Mouse (Mus musculus): ENCODE data around the gene Pate2. TPM values are rescaled to one million over a fixed set of nuclear protein-coding genes. Genes with fewer than 3 reads are reported as not detected.
A peak's percentile ranks its signal among the peaks of the same experiment; 100 is the strongest.

Gene Pate2
- 1.6 and 2.7 TPM in 2 replicates for polyA plus RNA-seq (2016; fragmentation: Nextera tagmentation; extraction: Ambion mirVana)

DNA sequence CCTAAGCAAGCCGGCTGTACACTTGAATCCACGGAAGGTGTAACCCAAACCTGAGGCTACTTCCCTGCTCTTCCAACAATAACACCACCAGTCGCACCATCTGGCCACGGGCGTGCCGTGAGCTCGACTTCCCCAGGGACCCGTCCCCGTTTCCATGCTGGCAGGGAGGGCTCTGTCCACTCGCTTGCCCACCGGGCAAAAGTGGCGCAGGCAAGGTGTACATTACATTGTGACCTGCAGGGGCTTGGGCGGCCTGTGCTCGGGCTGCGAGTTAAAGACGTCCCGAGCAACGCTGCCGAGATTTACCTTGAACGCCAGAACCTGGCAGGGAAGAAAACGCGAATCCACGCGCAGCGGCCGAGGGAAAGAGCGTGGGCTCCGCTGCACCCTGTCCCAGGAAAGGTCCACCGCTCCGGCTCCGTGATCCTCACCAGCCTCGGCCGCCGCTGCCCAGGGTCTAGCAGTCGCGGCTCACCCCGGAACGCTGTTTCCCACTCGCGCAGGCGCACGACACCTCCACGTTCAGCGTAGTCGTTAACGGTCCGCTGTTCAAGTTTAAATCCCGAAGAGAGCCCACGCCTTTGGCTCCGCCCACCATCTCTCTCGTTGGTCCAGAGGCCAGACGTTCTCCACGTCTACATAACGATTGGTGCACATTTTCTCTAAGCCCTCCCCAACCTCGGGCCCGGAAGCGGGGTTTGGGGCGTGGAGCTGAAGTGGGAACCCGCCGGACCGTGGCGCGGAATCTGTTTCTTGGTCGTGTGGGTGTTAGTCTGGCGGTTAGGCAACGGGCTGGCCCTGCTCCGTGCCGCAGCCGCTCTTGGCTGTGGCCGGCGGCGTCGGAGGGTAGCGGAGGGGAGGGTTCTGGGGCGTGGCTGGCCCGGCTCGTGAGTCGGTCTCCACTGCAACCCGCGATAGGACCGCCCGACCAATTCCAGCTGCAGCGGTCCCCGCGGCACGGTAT is at the start of gene Pate2, which contains the start of gene Hyls1:
Gene Pate2 (plus strand): TSS at position 714 of the 964 bp plus-strand sequence.
Gene Hyls1 (minus strand): TSS at position 828 of the 964 bp plus-strand sequence.
- H3K9me3 ChIP-seq (replicated peaks) = no peaks in the 10 kb centered on the region
- under 1% methylated on average over 86 of the region's 86 CpGs for WGBS
- H3K4me3 ChIP-seq = peak within 1 kb of the TSS; percentile 82

DNA sequence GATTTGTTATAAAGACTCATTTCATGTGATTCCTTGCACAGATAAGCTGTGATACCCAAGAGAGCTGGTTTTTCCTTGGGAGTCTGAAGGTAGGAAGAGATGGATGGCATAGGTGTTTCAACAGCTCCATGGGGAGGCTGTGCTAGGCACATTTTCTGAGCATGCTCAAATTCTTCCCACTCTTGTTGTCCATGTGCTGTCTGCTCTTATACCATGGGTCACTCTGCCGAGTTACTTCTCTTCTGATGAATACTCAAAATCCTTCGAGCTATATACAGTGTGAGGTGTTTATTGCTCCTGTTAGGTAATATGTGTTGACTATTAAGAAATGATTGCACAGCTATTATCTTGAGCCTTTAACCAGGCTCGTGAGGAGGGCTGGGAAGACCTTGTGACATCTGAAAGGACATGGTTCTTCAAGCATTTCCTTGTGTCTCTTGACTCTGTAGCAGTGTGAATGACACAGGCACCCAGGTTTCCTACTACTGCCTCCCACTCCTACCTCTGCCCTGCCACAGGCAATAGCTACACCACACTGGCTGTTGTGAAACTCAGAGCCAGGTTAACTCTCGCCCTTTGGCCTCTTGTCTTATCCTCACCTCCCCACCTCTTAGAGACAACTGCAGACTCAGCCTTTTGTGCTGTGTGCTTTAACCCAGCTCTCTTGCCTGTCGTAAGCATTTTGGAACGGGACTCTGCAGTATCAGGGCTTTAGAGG is 49.3 kb upstream of the Pate2 start:
- H3K36me3 ChIP-seq = no peaks in the 10 kb centered on the region
- no peak for DNase-seq (ENCODE audit: low spot score)
- H3K9me3 ChIP-seq (replicated peaks) = no peaks in the 10 kb centered on the region
- H3K4me3 ChIP-seq = no peak overlapping the region
- H3K27me3 ChIP-seq (ENCODE audit: low read depth, poor library complexity, severe bottlenecking) = 0 out of 2 replicates have a peak, but pooled peaks cover 3% of the 10 kb centered on the region
- H3K4me1 ChIP-seq = peaks cover 26% of the 10 kb centered on the region
- WGBS = 80% methylated on average over 6 of the region's 6 CpGs
- H3K27ac ChIP-seq (replicated peaks) = 0 out of 2 replicates have a peak overlapping the region, but pooled peaks have one; percentile 38

More for the DNA sequence above, at the start of gene Pate2, which contains the start of gene Hyls1:
- H3K36me3 ChIP-seq = peaks cover 36% of the 10 kb centered on the region
- peaks cover 22% of the 10 kb centered on the region for H3K27me3 ChIP-seq (ENCODE audit: low read depth, poor library complexity, severe bottlenecking)
- DNase-seq (ENCODE audit: low spot score) = peak; percentile 92
- H3K27ac ChIP-seq (replicated peaks) = peak within 1 kb of the TSS; percentile 96
- peaks cover 29% of the 10 kb centered on the region for H3K4me1 ChIP-seq

DNA sequence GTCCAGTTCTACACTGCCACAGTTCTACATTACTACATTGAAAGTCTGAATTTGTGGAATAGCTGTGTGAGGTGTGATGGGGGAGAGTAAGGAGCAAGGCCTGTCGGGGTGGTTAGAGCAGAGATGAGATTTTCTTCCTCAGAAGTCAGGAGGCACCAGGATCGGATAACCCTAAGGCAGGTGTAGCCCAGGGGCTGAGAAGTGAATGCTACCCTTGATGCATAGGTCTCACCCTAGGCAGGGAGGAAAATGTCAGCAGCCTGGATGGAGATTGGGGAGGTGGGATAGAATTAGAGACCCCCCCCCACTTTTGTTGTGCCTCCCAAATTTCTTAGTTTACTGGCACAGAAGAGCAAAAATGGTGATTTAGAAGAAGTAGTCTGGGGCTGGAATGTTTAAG is 47.8 kb upstream of the Pate2 start:
- no peak overlapping the region for H3K4me3 ChIP-seq
- H3K36me3 ChIP-seq = no peaks in the 10 kb centered on the region
- no peak overlapping the region for H3K27ac ChIP-seq (replicated peaks)
- no peak for DNase-seq (ENCODE audit: low spot score)
- H3K27me3 ChIP-seq (ENCODE audit: low read depth, poor library complexity, severe bottlenecking) = 0 out of 2 replicates have a peak, but pooled peaks cover 3% of the 10 kb centered on the region
- 86% methylated on average over 2 of the region's 2 CpGs for WGBS
- peaks cover 26% of the 10 kb centered on the region for H3K4me1 ChIP-seq
- no peaks in the 10 kb centered on the region for H3K9me3 ChIP-seq (replicated peaks)

DNA sequence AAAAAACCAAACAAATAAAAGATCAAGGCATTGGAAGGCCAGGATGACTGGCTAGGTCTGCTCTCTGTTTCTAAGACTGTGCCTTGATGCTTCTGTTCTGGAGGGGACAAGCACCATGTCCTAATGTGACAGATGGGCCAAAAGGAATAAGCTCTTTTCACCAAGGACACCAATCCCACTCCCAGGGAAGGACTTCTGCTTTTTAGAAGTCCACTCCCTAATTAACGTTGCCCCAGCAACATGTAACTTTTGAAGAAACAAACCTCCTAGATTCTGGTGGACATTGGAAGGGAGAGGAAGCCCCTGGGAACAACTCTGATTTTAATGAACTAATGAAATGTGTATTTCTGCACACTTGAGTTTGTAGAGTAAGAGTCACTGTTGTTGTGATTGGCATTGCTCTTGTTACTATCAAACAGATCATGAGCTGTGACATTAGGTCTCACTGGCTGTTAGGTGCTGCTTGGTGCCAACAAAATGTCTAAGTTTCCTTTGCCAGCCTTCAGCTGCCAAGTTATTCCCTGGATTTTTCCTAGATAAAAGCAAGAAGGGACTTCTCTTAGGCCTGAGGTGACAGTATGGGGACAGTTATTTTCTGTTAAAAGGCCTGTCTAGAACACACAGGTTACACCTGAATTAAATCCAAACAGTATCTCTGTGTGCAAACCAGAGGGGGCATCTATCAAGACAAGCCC is 47.1 kb upstream of the Pate2 start:
- no peaks in the 10 kb centered on the region for H3K9me3 ChIP-seq (replicated peaks)
- H3K36me3 ChIP-seq = no peaks in the 10 kb centered on the region
- H3K4me3 ChIP-seq = no peak overlapping the region
- H3K27me3 ChIP-seq (ENCODE audit: low read depth, poor library complexity, severe bottlenecking) = 0 out of 2 replicates have a peak, but pooled peaks cover 3% of the 10 kb centered on the region
- H3K27ac ChIP-seq (replicated peaks) = peak overlapping the region; percentile 61; the same call in 1 of the 2 replicates
- WGBS = 78% methylated on average over 1 of the region's 1 CpGs
- peaks cover 26% of the 10 kb centered on the region for H3K4me1 ChIP-seq
- no peak for DNase-seq (ENCODE audit: low spot score)

DNA sequence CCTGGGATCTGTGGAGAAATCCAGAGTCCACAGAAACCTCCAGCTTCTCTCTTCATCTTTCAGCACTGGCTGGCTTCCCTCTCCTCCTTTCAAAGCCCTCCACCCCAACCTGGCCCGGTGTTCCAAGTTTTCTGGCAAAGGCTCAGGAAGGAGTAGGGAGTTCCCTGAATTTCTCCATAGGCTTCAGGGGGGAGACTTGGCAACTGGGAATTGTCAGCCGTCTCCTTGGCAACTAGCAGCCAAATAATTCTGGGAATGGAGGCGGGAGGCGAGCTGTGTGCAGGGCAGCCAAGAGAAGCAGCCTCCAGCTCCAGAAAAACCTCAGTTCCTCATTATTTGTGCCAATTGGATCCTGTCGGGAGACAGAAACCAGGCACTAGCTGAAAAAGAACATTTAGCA is 46.5 kb upstream of the Pate2 start:
- Histone ChIP-seq H3K36me3 (no peaks in the 10 kb centered on the region), H3K4me3 (no peak overlapping the region), H3K27ac (replicated peaks) (peak overlapping the region; percentile 61; the same call in 1 of the 2 replicates), H3K4me1 (peaks cover 26% of the 10 kb centered on the region), H3K27me3 (ENCODE audit: low read depth, poor library complexity, severe bottlenecking) (0 out of 2 replicates have a peak, but pooled peaks cover 3% of the 10 kb centered on the region), H3K9me3 (replicated peaks) (no peaks in the 10 kb centered on the region)
- WGBS = 24% methylated on average over 5 of the region's 5 CpGs
- DNase-seq (ENCODE audit: low spot score) = peak; percentile 31

DNA sequence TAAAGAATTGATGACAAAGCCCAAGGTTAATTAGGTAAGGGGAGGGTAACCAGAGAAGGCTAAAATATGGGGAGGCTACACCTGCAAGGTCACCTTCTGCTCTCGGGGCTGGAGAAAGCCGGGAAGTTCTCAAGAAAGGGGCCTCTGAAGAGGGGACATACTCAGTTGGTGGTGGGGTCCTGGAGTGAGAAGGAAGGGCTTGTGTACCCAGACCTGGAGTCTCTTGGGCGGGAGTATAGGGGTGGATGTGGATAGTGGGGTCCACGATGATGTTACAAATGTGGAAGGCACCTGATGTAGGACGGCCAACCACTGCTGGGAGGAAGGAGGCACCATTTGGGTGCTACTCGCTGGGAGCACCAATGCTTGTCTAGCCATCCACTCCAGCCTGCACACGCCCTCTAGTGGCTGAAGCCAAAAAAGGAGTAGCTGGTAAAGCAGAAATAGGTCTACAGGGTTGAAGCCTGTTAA is 46.1 kb upstream of the Pate2 start:
- H3K4me3 ChIP-seq = no peak overlapping the region
- no peaks in the 10 kb centered on the region for H3K36me3 ChIP-seq
- 28% methylated on average over 7 of the region's 7 CpGs for WGBS
- no peaks in the 10 kb centered on the region for H3K9me3 ChIP-seq (replicated peaks)
- DNase-seq (ENCODE audit: low spot score) = peak; percentile 65
- H3K27ac ChIP-seq (replicated peaks) = peak overlapping the region; percentile 61; the same call in 1 of the 2 replicates
- 0 out of 2 replicates have a peak, but pooled peaks cover 3% of the 10 kb centered on the region for H3K27me3 ChIP-seq (ENCODE audit: low read depth, poor library complexity, severe bottlenecking)
- peaks cover 26% of the 10 kb centered on the region for H3K4me1 ChIP-seq

DNA sequence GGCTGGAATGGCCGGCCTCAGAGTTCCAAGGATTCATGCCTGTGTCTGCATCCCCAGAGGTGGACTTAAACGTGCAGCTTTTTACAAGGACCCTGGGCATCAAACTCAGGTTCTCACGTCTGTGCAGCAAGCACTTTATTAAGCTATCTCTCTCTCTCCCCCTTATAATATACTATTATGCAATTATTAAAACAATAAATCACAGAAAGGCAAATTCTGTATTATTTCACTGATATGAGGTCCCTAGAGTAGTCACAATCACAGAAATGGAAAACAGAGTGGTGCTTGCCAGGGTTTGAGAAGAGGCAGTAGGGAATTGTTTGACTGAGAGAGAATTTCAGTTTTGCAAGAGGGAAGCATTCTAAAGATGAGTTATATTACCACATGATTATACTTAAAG is 40.9 kb upstream of the Pate2 start:
- Histone ChIP-seq H3K36me3 (no peaks in the 10 kb centered on the region), H3K27me3 (ENCODE audit: low read depth, poor library complexity, severe bottlenecking) (no peaks in the 10 kb centered on the region), H3K27ac (replicated peaks) (no peak overlapping the region), H3K9me3 (replicated peaks) (no peaks in the 10 kb centered on the region), H3K4me1 (peaks cover 6% of the 10 kb centered on the region), H3K4me3 (no peak overlapping the region)
- no peak for DNase-seq (ENCODE audit: low spot score)
- WGBS = 74% methylated on average over 3 of the region's 3 CpGs

DNA sequence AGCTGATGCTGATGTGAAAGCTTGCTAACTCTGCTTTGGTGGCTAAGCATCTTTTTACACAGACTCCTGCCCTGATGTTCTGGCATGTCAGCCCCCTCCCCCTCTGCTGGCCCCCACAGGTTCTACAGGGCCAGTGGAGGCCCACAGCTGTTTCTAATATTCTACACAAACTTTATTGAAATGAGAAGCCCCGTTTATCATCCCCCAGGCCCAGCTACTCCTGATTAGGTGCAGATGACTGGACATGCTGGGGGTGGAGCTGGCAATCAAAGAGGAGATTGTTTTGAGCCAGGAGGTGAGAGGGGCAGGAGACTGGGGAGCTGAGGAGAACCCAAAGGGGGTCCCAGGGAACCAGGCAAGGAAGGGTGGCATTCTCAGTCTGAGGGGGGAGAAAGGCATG is 40.3 kb upstream of the Pate2 start:
- DNase-seq (ENCODE audit: low spot score) = peak; percentile 31
- Histone ChIP-seq H3K27me3 (ENCODE audit: low read depth, poor library complexity, severe bottlenecking) (no peaks in the 10 kb centered on the region), H3K36me3 (no peaks in the 10 kb centered on the region), H3K27ac (replicated peaks) (no peak overlapping the region), H3K9me3 (replicated peaks) (no peaks in the 10 kb centered on the region), H3K4me1 (0 out of 2 replicates have a peak, but pooled peaks cover 3% of the 10 kb centered on the region), H3K4me3 (no peak overlapping the region)
- WGBS = 34% methylated on average over 1 of the region's 1 CpGs

DNA sequence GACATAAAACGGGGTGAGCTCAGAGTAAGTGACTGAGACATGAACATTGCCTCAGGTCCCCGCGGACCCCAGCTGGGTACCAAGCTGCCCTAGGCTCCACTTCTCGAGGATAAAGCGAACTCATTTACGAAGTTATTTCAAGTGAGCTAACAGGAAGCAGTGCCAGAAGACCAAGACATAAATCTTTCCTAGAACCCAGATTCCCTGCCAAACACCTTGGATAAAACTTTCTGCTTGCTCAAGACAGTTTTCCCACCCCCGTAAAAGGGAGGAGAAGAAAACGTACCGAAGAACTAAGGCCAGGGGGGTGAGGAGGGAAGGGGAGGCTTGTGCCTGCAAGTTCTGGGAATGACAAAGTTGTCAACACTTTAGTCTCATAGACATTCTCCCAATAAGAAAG is 36.8 kb upstream of the Pate2 start:
- Histone ChIP-seq H3K27me3 (ENCODE audit: low read depth, poor library complexity, severe bottlenecking) (no peaks in the 10 kb centered on the region; the same call in 1 of the 2 replicates), H3K36me3 (no peaks in the 10 kb centered on the region), H3K9me3 (replicated peaks) (no peaks in the 10 kb centered on the region), H3K4me1 (peaks cover 10% of the 10 kb centered on the region; the same call in 1 of the 2 replicates), H3K4me3 (no peak overlapping the region), H3K27ac (replicated peaks) (no peak overlapping the region)
- WGBS = 85% methylated on average over 9 of the region's 9 CpGs
- no peak for DNase-seq (ENCODE audit: low spot score)

DNA sequence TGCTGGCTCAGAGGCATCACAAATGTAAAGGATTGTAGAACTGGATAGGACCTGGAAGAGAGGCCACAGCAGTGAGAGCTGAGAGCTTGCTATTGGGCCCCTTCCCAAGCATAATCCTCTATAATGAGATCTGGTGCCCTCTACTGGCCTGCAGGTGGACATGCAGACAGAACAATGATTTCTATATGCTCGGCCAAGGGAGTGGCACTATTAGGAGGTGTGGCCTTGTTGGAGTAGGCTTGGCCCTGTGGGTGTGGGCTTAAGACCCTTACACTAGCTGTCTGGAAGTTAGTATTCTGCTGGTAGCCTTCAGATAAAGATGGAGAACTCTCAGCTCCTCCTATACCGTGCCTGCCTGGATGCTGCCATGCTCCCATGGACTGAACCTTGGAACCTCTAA is 35.0 kb upstream of the Pate2 start:
- peak; percentile 70 for DNase-seq (ENCODE audit: low spot score)
- WGBS = 1% methylated on average over 2 of the region's 2 CpGs
- Histone ChIP-seq H3K27me3 (ENCODE audit: low read depth, poor library complexity, severe bottlenecking) (no peaks in the 10 kb centered on the region; the same call in 1 of the 2 replicates), H3K4me3 (no peak overlapping the region), H3K36me3 (no peaks in the 10 kb centered on the region), H3K27ac (replicated peaks) (no peak overlapping the region), H3K4me1 (peaks cover 18% of the 10 kb centered on the region; the same call in 1 of the 2 replicates), H3K9me3 (replicated peaks) (no peaks in the 10 kb centered on the region)

DNA sequence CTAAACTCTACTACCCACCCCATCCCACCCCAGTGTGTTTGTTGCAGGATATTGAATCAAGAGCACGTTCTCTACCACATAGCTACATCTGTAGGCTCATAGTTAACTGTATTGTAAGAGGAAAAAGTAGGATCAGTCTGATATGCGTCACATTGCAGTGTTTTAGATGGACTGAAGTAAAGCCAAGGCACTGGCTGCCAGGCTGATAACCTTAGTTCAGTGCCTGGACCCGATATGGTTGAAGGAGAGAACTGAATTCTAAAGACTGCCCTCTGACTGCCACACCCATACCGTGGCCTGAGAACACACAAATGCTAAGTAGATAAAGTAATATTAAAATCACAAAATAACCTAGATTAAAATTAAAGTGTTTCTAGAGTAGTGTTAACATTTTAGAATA is 34.2 kb upstream of the Pate2 start:
- Histone ChIP-seq H3K36me3 (no peaks in the 10 kb centered on the region), H3K27ac (replicated peaks) (no peak overlapping the region), H3K4me3 (no peak overlapping the region), H3K9me3 (replicated peaks) (no peaks in the 10 kb centered on the region), H3K4me1 (peaks cover 18% of the 10 kb centered on the region; the same call in 1 of the 2 replicates), H3K27me3 (ENCODE audit: low read depth, poor library complexity, severe bottlenecking) (no peaks in the 10 kb centered on the region; the same call in 1 of the 2 replicates)
- DNase-seq (ENCODE audit: low spot score) = no peak
- WGBS = 82% methylated on average over 4 of the region's 4 CpGs

Measured in midbrain, embryonic 10.5 days (tissue).